Mouse (Mus musculus) small intestine, adult 2 months (tissue): Measurements from ENCODE around the gene Gpr161. TPM values are rescaled to one million over a fixed set of nuclear protein-coding genes. Genes with fewer than 3 reads are reported as not detected.

Experiments used
- H3K27ac ChIP-seq: fragments of 200-500 bp; 2 replicates; pipeline ENCODE4 v1.5.1; 2012; ENCODE audit warnings: low read depth, low read length, control low read depth, inconsistent platforms; ENCODE audit not compliant: insufficient read depth
- H3K27me3 ChIP-seq: fragments of 200-500 bp; 2 replicates; pipeline ENCODE4 v1.6.1; 2012; ENCODE audit warnings: mild to moderate bottlenecking, moderate library complexity, low read length, inconsistent platforms; ENCODE audit not compliant: control insufficient read depth, insufficient read depth
- H3K36me3 ChIP-seq: fragments of 200-500 bp; 2 replicates; pipeline ENCODE4 v1.6.1; 2012; ENCODE audit warnings: mild to moderate bottlenecking, low read length, control low read depth, inconsistent platforms; ENCODE audit not compliant: control insufficient read depth, insufficient read depth
- H3K4me1 ChIP-seq: fragments of 200-500 bp; 2 replicates; pipeline ENCODE4 v1.6.1; 2012; ENCODE audit warnings: low read length, inconsistent platforms, mixed read lengths; ENCODE audit not compliant: control insufficient read depth, insufficient read depth, insufficient read length
- H3K4me3 ChIP-seq: fragments of 200-500 bp; 2 replicates; pipeline ENCODE4 v1.5.1; 2012; ENCODE audit warnings: low read depth, mild to moderate bottlenecking, control low read depth, inconsistent platforms, low read length, moderate library complexity
- CTCF ChIP-seq: fragments of 200-500 bp; IDR thresholded peaks from 2 replicates; pipeline ENCODE4 v1.5.1; 2012; ENCODE audit warnings: low read depth, mild to moderate bottlenecking, control low read depth, inconsistent platforms, low read length, moderate library complexity, mixed read lengths; ENCODE audit not compliant: insufficient replicate concordance, insufficient read length; ENCODE audit errors: extremely low read depth
- POLR2A ChIP-seq: fragments of 200-500 bp; IDR thresholded peaks from 2 replicates; pipeline ENCODE4 v1.6.1; 2012; ENCODE audit warnings: low read depth, mild to moderate bottlenecking, control low read depth, inconsistent platforms, low read length, moderate library complexity
- WGBS: fragments of 180-500 bp; shearing (Covaris S2); methylation state at CpG from one replicate; pipeline ENCODE4 v1.1.7; 2018; 5-methylcytosine and 5-hydroxymethylcytosine counted together
- polyA plus RNA-seq: library from polyadenylated mRNA; depleted of rRNA; stranded (reverse); fragments of >200 nt; gene quantifications from 2 replicates; pipeline ENCODE4 v1.2.3, GENCODE M21; 2012

The Gpr161 gene
- polyA plus RNA-seq, 1 experiment, result 2.4 TPM

GRCm38 (mm10) chr1:165291606-165292005 is 4.0 kb upstream of the Gpr161 start:
- Histone ChIP-seq H3K4me3 (no peak overlapping the region), H3K4me1 (no peaks in the 10 kb centered on the region), H3K36me3 (no peaks in the 10 kb centered on the region), H3K27ac (no peak overlapping the region), H3K27me3 (no peaks in the 10 kb centered on the region)
- WGBS, result 41% methylated on average over 6 of the region's 6 CpGs
- TF ChIP-seq POLR2A (no peak), CTCF (no peak)

GRCm38 (mm10) chr1:165301108-165301507 is 5.5 kb downstream of the Gpr161 start:
- H3K4me3 ChIP-seq, result no peak overlapping the region
- H3K27ac ChIP-seq, result no peak overlapping the region
- H3K36me3 ChIP-seq, result no peaks in the 10 kb centered on the region
- H3K27me3 ChIP-seq, result no peaks in the 10 kb centered on the region
- WGBS, result 58% methylated on average over 3 of the region's 3 CpGs
- no peak for TF ChIP-seq POLR2A
- no peak for TF ChIP-seq CTCF
- no peaks in the 10 kb centered on the region for H3K4me1 ChIP-seq

GRCm38 (mm10) chr1:165301567-165301966 is 6.0 kb downstream of the Gpr161 start:
- Histone ChIP-seq H3K4me3 (no peak overlapping the region), H3K27ac (no peak overlapping the region), H3K36me3 (no peaks in the 10 kb centered on the region), H3K4me1 (no peaks in the 10 kb centered on the region), H3K27me3 (no peaks in the 10 kb centered on the region)
- 88% methylated on average over 2 of the region's 2 CpGs for WGBS
- TF ChIP-seq POLR2A, result no peak
- TF ChIP-seq CTCF, result no peak

- 41% methylated on average over 13 of the region's 13 CpGs for WGBS
- H3K27me3 ChIP-seq, result no peaks in the 10 kb centered on the region
- H3K4me1 ChIP-seq, result no peaks in the 10 kb centered on the region
- TF ChIP-seq POLR2A (no peak), CTCF (no peak)
- no peak overlapping the region for H3K27ac ChIP-seq
- H3K36me3 ChIP-seq, result no peaks in the 10 kb centered on the region
- H3K4me3 ChIP-seq, result no peak overlapping the region
Observed at GRCm38 (mm10) chr1:165302455-165303208, 7.0 kb downstream of the Gpr161 start.

- no peaks in the 10 kb centered on the region for H3K36me3 ChIP-seq
- H3K4me3 ChIP-seq, result no peak overlapping the region
- H3K27ac ChIP-seq, result no peak overlapping the region
- WGBS, result 63% methylated on average over 6 of the region's 6 CpGs
- no peaks in the 10 kb centered on the region for H3K27me3 ChIP-seq
- TF ChIP-seq CTCF, result no peak
- TF ChIP-seq POLR2A, result no peak
- H3K4me1 ChIP-seq, result no peaks in the 10 kb centered on the region
Observed at GRCm38 (mm10) chr1:165303209-165303608, 7.6 kb downstream of the Gpr161 start.

GRCm38 (mm10) chr1:165304341-165304740 is 8.8 kb downstream of the Gpr161 start:
- Histone ChIP-seq H3K4me1 (no peaks in the 10 kb centered on the region), H3K27me3 (no peaks in the 10 kb centered on the region), H3K36me3 (no peaks in the 10 kb centered on the region), H3K27ac (no peak overlapping the region), H3K4me3 (no peak overlapping the region)
- WGBS, result 81% methylated on average over 7 of the region's 7 CpGs
- TF ChIP-seq POLR2A (no peak), CTCF (no peak)

- no peak overlapping the region for H3K27ac ChIP-seq
- no peaks in the 10 kb centered on the region for H3K36me3 ChIP-seq
- H3K27me3 ChIP-seq, result no peaks in the 10 kb centered on the region
- no peaks in the 10 kb centered on the region for H3K4me1 ChIP-seq
- no peak for TF ChIP-seq POLR2A
- no peak for TF ChIP-seq CTCF
- 87% methylated on average over 11 of the region's 11 CpGs for WGBS
- H3K4me3 ChIP-seq, result no peak overlapping the region
Observed at GRCm38 (mm10) chr1:165308180-165308579, 12.6 kb downstream of the Gpr161 start.

GRCm38 (mm10) chr1:165316361-165316760 is 20.8 kb downstream of the Gpr161 start:
- Histone ChIP-seq H3K36me3 (no peaks in the 10 kb centered on the region), H3K27ac (no peak overlapping the region), H3K4me3 (no peak overlapping the region), H3K4me1 (no peaks in the 10 kb centered on the region; the same call in 1 of the 2 replicates), H3K27me3 (no peaks in the 10 kb centered on the region)
- WGBS, result 72% methylated on average over 11 of the region's 11 CpGs
- TF ChIP-seq CTCF (no peak), POLR2A (no peak)
